Mouse (Mus musculus): Measurements from ENCODE around the gene 4930578G10Rik. TPM values are rescaled to one million over a fixed set of nuclear protein-coding genes. Genes with fewer than 3 reads are reported as not detected.
A peak's percentile ranks its signal among the peaks of the same experiment; 100 is the strongest.

The 4930578G10Rik gene
- polyA plus RNA-seq, 1 experiment from 2014 or later: 1.7 TPM

GRCm38 (mm10) chr4:42870748-42871147 is 135.4 kb downstream of the 4930578G10Rik start:
- Histone ChIP-seq H3K9ac (ENCODE audit: low read depth, low read length) (no peak overlapping the region), H3K9me3 (ENCODE audit: control insufficient read depth, low read length) (no peaks in the 10 kb centered on the region), H3K4me2 (replicated peaks; ENCODE audit: low read depth, low read length) (no peak overlapping the region), H3K4me1 (replicated peaks; ENCODE audit: control insufficient read depth, insufficient read depth, low read length) (no peaks in the 10 kb centered on the region), H3K36me3 (ENCODE audit: control insufficient read depth, insufficient read depth, low read length) (no peaks in the 10 kb centered on the region), H3K27ac (ENCODE audit: low read depth, low read length) (no peak overlapping the region), H3K27me3 (ENCODE audit: control insufficient read depth, insufficient read depth, low read length) (no peaks in the 10 kb centered on the region), H3K4me3 (ENCODE audit: low read depth, low read length) (no peak overlapping the region)
- WGBS: 85% methylated on average over 5 of the region's 5 CpGs
- DNase-seq (ENCODE audit: low spot score): no peak
- no peak for ATAC-seq (ENCODE audit: low FRiP score)

GRCm38 (mm10) chr4:42872151-42872550 is 136.8 kb downstream of the 4930578G10Rik start:
- no peaks in the 10 kb centered on the region for H3K36me3 ChIP-seq (ENCODE audit: control insufficient read depth, insufficient read depth, low read length)
- H3K9me3 ChIP-seq (ENCODE audit: control insufficient read depth, low read length): no peaks in the 10 kb centered on the region
- no peaks in the 10 kb centered on the region for H3K27me3 ChIP-seq (ENCODE audit: control insufficient read depth, insufficient read depth, low read length)
- H3K27ac ChIP-seq (ENCODE audit: low read depth, low read length): no peak overlapping the region
- no peak overlapping the region for H3K9ac ChIP-seq (ENCODE audit: low read depth, low read length)
- H3K4me1 ChIP-seq (replicated peaks; ENCODE audit: control insufficient read depth, insufficient read depth, low read length): no peaks in the 10 kb centered on the region
- DNase-seq (ENCODE audit: low spot score): no peak
- 92% methylated on average over 7 of the region's 7 CpGs for WGBS
- H3K4me3 ChIP-seq (ENCODE audit: low read depth, low read length): no peak overlapping the region
- no peak overlapping the region for H3K4me2 ChIP-seq (replicated peaks; ENCODE audit: low read depth, low read length)
- ATAC-seq (ENCODE audit: low FRiP score): no peak

GRCm38 (mm10) chr4:42872746-42873435 is 137.5 kb downstream of the 4930578G10Rik start:
- no peak overlapping the region for H3K9ac ChIP-seq (ENCODE audit: low read depth, low read length)
- H3K27me3 ChIP-seq (ENCODE audit: control insufficient read depth, insufficient read depth, low read length): no peaks in the 10 kb centered on the region
- H3K4me2 ChIP-seq (replicated peaks; ENCODE audit: low read depth, low read length): no peak overlapping the region
- H3K9me3 ChIP-seq (ENCODE audit: control insufficient read depth, low read length): no peaks in the 10 kb centered on the region
- H3K4me1 ChIP-seq (replicated peaks; ENCODE audit: control insufficient read depth, insufficient read depth, low read length): no peaks in the 10 kb centered on the region
- H3K36me3 ChIP-seq (ENCODE audit: control insufficient read depth, insufficient read depth, low read length): no peaks in the 10 kb centered on the region
- DNase-seq (ENCODE audit: low spot score) (no peak), ATAC-seq (ENCODE audit: low FRiP score) (no peak)
- H3K27ac ChIP-seq (ENCODE audit: low read depth, low read length): no peak overlapping the region
- H3K4me3 ChIP-seq (ENCODE audit: low read depth, low read length): no peak overlapping the region
- 85% methylated on average over 16 of the region's 16 CpGs for WGBS

GRCm38 (mm10) chr4:42874134-42874533 is 138.8 kb downstream of the 4930578G10Rik start, which contains the start of gene Fam205c:
Gene Fam205c (minus strand): TSS chr4:42874234.
- DNase-seq (ENCODE audit: low spot score) (no peak), ATAC-seq (ENCODE audit: low FRiP score) (no peak)
- Histone ChIP-seq H3K9me3 (ENCODE audit: control insufficient read depth, low read length) (no peaks in the 10 kb centered on the region), H3K27me3 (ENCODE audit: control insufficient read depth, insufficient read depth, low read length) (no peaks in the 10 kb centered on the region), H3K36me3 (ENCODE audit: control insufficient read depth, insufficient read depth, low read length) (no peaks in the 10 kb centered on the region), H3K4me1 (replicated peaks; ENCODE audit: control insufficient read depth, insufficient read depth, low read length) (no peaks in the 10 kb centered on the region), H3K4me2 (replicated peaks; ENCODE audit: low read depth, low read length) (no peak within 1 kb of the TSS), H3K27ac (ENCODE audit: low read depth, low read length) (no peak within 1 kb of the TSS), H3K4me3 (ENCODE audit: low read depth, low read length) (no peak within 1 kb of the TSS), H3K9ac (ENCODE audit: low read depth, low read length) (no peak within 1 kb of the TSS)
- 90% methylated on average over 7 of the region's 7 CpGs for WGBS

GRCm38 (mm10) chr4:42876586-42877291 is 141.4 kb downstream of the 4930578G10Rik start:
- ATAC-seq (ENCODE audit: low FRiP score) (peak; percentile 78), DNase-seq (ENCODE audit: low spot score) (peak; percentile 84)
- no peak overlapping the region for H3K9ac ChIP-seq (ENCODE audit: low read depth, low read length)
- H3K27ac ChIP-seq (ENCODE audit: low read depth, low read length): no peak overlapping the region
- H3K4me3 ChIP-seq (ENCODE audit: low read depth, low read length): no peak overlapping the region
- no peaks in the 10 kb centered on the region for H3K4me1 ChIP-seq (replicated peaks; ENCODE audit: control insufficient read depth, insufficient read depth, low read length)
- H3K4me2 ChIP-seq (replicated peaks; ENCODE audit: low read depth, low read length): no peak overlapping the region
- 41% methylated on average over 5 of the region's 5 CpGs for whole genome bisulfite sequencing
- H3K9me3 ChIP-seq (ENCODE audit: control insufficient read depth, low read length): no peaks in the 10 kb centered on the region
- no peaks in the 10 kb centered on the region for H3K27me3 ChIP-seq (ENCODE audit: control insufficient read depth, insufficient read depth, low read length)
- H3K36me3 ChIP-seq (ENCODE audit: control insufficient read depth, insufficient read depth, low read length): no peaks in the 10 kb centered on the region

GRCm38 (mm10) chr4:42877657-42878056 is 142.3 kb downstream of the 4930578G10Rik start:
- no peaks in the 10 kb centered on the region for H3K9me3 ChIP-seq (ENCODE audit: control insufficient read depth, low read length)
- no peak overlapping the region for H3K4me2 ChIP-seq (replicated peaks; ENCODE audit: low read depth, low read length)
- no peak for ATAC-seq (ENCODE audit: low FRiP score)
- no peaks in the 10 kb centered on the region for H3K36me3 ChIP-seq (ENCODE audit: control insufficient read depth, insufficient read depth, low read length)
- no peaks in the 10 kb centered on the region for H3K27me3 ChIP-seq (ENCODE audit: control insufficient read depth, insufficient read depth, low read length)
- H3K4me3 ChIP-seq (ENCODE audit: low read depth, low read length): no peak overlapping the region
- no peak overlapping the region for H3K27ac ChIP-seq (ENCODE audit: low read depth, low read length)
- 82% methylated on average over 2 of the region's 2 CpGs for WGBS
- DNase-seq (ENCODE audit: low spot score): no peak
- no peaks in the 10 kb centered on the region for H3K4me1 ChIP-seq (replicated peaks; ENCODE audit: control insufficient read depth, insufficient read depth, low read length)
- H3K9ac ChIP-seq (ENCODE audit: low read depth, low read length): no peak overlapping the region

- whole genome bisulfite sequencing: 83% methylated on average over 16 of the region's 16 CpGs
- Histone ChIP-seq H3K4me3 (ENCODE audit: low read depth, low read length) (no peak overlapping the region), H3K27me3 (ENCODE audit: control insufficient read depth, insufficient read depth, low read length) (no peaks in the 10 kb centered on the region), H3K9me3 (ENCODE audit: control insufficient read depth, low read length) (no peaks in the 10 kb centered on the region), H3K4me2 (replicated peaks; ENCODE audit: low read depth, low read length) (no peak overlapping the region), H3K36me3 (ENCODE audit: control insufficient read depth, insufficient read depth, low read length) (no peaks in the 10 kb centered on the region), H3K27ac (ENCODE audit: low read depth, low read length) (no peak overlapping the region), H3K4me1 (replicated peaks; ENCODE audit: control insufficient read depth, insufficient read depth, low read length) (no peaks in the 10 kb centered on the region), H3K9ac (ENCODE audit: low read depth, low read length) (no peak overlapping the region)
- ATAC-seq (ENCODE audit: low FRiP score): no peak
- no peak for DNase-seq (ENCODE audit: low spot score)
Observed at GRCm38 (mm10) chr4:42879829-42880676, 144.7 kb downstream of the 4930578G10Rik start.

GRCm38 (mm10) chr4:42880677-42880948 is 145.3 kb downstream of the 4930578G10Rik start:
- Histone ChIP-seq H3K27me3 (ENCODE audit: control insufficient read depth, insufficient read depth, low read length) (no peaks in the 10 kb centered on the region), H3K9ac (ENCODE audit: low read depth, low read length) (no peak overlapping the region), H3K27ac (ENCODE audit: low read depth, low read length) (no peak overlapping the region), H3K9me3 (ENCODE audit: control insufficient read depth, low read length) (no peaks in the 10 kb centered on the region), H3K4me1 (replicated peaks; ENCODE audit: control insufficient read depth, insufficient read depth, low read length) (no peaks in the 10 kb centered on the region), H3K4me3 (ENCODE audit: low read depth, low read length) (no peak overlapping the region), H3K36me3 (ENCODE audit: control insufficient read depth, insufficient read depth, low read length) (no peaks in the 10 kb centered on the region), H3K4me2 (replicated peaks; ENCODE audit: low read depth, low read length) (no peak overlapping the region)
- WGBS: 43% methylated on average over 1 of the region's 1 CpGs
- DNase-seq (ENCODE audit: low spot score) (no peak), ATAC-seq (ENCODE audit: low FRiP score) (no peak)
